Mouse (Mus musculus): Measurements from ENCODE around the gene Barhl1. TPM values are rescaled to one million over a fixed set of nuclear protein-coding genes. Genes with fewer than 3 reads are reported as not detected.

Barhl1 gene
- total and polyA plus RNA-seq, 2 experiments, result 0.32 TPM; not detected in 1

DNA sequence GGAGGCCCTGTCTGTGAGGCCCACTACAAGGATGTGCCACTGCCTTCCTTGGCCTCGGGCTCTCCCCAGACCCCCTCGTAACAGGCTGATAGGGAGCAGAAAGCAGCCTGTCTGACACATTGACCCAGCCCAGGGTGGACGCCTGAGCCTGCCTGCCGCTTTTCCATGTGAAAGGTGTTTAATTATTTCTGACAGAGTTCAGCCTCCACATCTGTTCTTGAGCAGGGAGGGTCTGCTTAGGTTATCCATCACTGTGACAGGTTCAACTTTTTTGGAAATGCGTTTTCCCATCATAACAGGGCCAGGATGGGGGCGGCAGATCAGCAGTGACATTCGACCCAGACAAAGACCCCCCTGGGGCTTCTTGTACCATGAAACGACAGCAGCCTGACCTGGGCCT is 36.5 kb upstream of the Barhl1 start:
- no peak overlapping the region for H3K4me3 ChIP-seq (ENCODE audit: insufficient read depth, low read depth, low read length)
- no peaks in the 10 kb centered on the region for H3K4me1 ChIP-seq (ENCODE audit: control insufficient read depth, insufficient read depth, low read length)
- H3K27me3 ChIP-seq (ENCODE audit: control insufficient read depth, insufficient read depth, low read length), result no peaks in the 10 kb centered on the region
- H3K36me3 ChIP-seq (ENCODE audit: control insufficient read depth, insufficient read depth, low read length), result no peaks in the 10 kb centered on the region
- WGBS, result 84% methylated on average over 8 of the region's 8 CpGs
- no peak overlapping the region for H3K9ac ChIP-seq (ENCODE audit: low read depth, low read length)
- no peak for DNase-seq (ENCODE audit: extremely low read depth, low read depth, low spot score)
- TF ChIP-seq POLR2A (IDR thresholded peaks at IDR 0.05; ENCODE audit: extremely low read depth, insufficient read depth, low read length) (no peak), CTCF (IDR thresholded peaks at IDR 0.05; ENCODE audit: low read depth, low read length) (no peak)
- no peak overlapping the region for H3K27ac ChIP-seq (replicated peaks; ENCODE audit: insufficient read depth, low read depth, low read length)
- H3K79me2 ChIP-seq (ENCODE audit: control insufficient read depth, insufficient read depth, low read length), result no peaks in the 10 kb centered on the region

DNA sequence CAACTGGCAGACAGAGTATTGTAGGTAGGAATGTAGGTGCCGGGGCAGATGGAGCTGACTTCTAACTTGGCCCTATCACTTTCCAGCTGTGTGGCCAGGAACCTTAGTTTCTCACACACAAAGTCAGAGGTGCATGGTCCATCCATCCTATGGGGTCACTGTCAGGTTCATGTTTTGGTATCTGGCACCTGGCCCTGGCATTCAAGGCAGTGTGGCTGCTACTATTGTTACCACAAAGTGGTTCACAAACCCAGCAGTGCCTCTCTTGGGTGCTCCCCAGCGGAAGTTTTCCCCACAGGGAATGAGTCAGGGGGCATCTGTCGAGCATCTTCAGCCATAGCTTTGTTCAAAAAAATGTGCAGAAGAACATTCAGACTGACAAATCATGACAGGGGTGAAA is 29.8 kb upstream of the Barhl1 start:
- Histone ChIP-seq H3K36me3 (ENCODE audit: control insufficient read depth, insufficient read depth, low read length) (no peaks in the 10 kb centered on the region), H3K4me1 (ENCODE audit: control insufficient read depth, insufficient read depth, low read length) (no peaks in the 10 kb centered on the region), H3K79me2 (ENCODE audit: control insufficient read depth, insufficient read depth, low read length) (no peaks in the 10 kb centered on the region), H3K9ac (ENCODE audit: low read depth, low read length) (no peak overlapping the region), H3K27ac (replicated peaks; ENCODE audit: insufficient read depth, low read depth, low read length) (no peak overlapping the region), H3K27me3 (ENCODE audit: control insufficient read depth, insufficient read depth, low read length) (no peaks in the 10 kb centered on the region), H3K4me3 (ENCODE audit: insufficient read depth, low read depth, low read length) (no peak overlapping the region)
- DNase-seq (ENCODE audit: extremely low read depth, low read depth, low spot score), result no peak
- TF ChIP-seq CTCF (IDR thresholded peaks at IDR 0.05; ENCODE audit: low read depth, low read length) (no peak), POLR2A (IDR thresholded peaks at IDR 0.05; ENCODE audit: extremely low read depth, insufficient read depth, low read length) (no peak)
- WGBS, result 80% methylated on average over 3 of the region's 3 CpGs

DNA sequence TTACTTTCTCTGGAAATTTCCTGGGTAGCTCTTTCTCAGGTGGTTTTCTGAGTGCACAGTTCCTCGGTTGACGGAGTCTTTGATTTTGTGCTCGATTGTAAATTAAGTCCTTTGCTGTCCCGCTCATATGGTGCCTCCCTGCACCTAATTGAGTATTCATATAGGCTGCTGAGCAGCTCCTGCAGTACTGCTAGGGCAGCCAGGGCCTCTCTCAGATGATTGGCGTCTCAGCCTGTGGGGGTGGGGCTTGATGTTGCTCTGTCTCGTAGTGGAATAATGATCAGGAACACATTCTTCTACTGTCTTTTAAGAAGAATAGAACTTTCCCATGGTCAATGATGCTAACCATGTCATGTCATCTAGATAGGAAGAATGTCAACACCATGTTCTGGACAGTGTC is 28.9 kb upstream of the Barhl1 start:
- no peaks in the 10 kb centered on the region for H3K27me3 ChIP-seq (ENCODE audit: control insufficient read depth, insufficient read depth, low read length)
- no peaks in the 10 kb centered on the region for H3K79me2 ChIP-seq (ENCODE audit: control insufficient read depth, insufficient read depth, low read length)
- no peak overlapping the region for H3K27ac ChIP-seq (replicated peaks; ENCODE audit: insufficient read depth, low read depth, low read length)
- DNase-seq (ENCODE audit: extremely low read depth, low read depth, low spot score), result no peak
- no peaks in the 10 kb centered on the region for H3K36me3 ChIP-seq (ENCODE audit: control insufficient read depth, insufficient read depth, low read length)
- H3K4me3 ChIP-seq (ENCODE audit: insufficient read depth, low read depth, low read length), result no peak overlapping the region
- TF ChIP-seq POLR2A (IDR thresholded peaks at IDR 0.05; ENCODE audit: extremely low read depth, insufficient read depth, low read length) (no peak), CTCF (IDR thresholded peaks at IDR 0.05; ENCODE audit: low read depth, low read length) (no peak)
- WGBS, result 73% methylated on average over 6 of the region's 6 CpGs
- H3K4me1 ChIP-seq (ENCODE audit: control insufficient read depth, insufficient read depth, low read length), result no peaks in the 10 kb centered on the region
- H3K9ac ChIP-seq (ENCODE audit: low read depth, low read length), result no peak overlapping the region

DNA sequence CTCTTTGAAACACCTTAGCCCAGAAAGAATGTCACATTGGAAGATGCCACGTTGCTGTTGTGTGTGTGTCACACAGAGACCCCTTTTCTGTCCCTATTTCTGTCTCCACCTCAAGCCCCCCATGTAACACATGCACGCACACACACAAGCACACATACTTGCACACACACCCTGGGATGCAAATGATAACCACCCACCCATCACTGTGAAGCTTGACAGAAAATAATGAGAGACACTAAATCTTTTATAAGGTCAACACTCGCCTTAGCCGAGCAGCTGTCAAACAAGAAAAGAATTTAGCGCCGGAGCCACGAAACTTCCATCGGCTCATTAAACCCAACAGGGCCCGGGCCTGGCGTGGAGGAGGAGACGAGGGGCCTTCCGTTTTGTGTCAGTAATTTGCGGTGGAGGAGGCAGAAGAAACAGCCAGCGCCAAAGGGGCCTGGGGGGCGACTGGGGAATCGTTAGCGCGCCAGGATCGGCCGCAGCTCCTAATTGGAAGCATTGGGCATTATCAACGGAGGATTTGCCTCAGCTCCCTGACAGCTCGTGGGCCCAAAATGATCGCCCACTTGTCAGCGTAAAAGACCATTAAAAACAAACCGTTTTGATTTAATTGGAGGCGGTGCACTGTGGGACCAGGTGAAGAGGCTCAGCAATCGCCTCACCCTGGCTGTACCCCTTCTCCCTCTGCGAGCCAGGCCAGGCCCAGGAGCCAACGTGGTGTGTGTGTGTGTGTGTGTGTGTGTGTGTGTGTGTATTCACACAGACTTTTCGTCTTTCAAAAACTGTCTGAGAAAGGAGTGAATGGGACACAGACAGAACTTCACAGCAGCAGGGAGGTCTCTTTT is 27.4 kb upstream of the Barhl1 start:
- WGBS, result 71% methylated on average over 30 of the region's 30 CpGs
- no peaks in the 10 kb centered on the region for H3K4me1 ChIP-seq (ENCODE audit: control insufficient read depth, insufficient read depth, low read length)
- H3K27ac ChIP-seq (replicated peaks; ENCODE audit: insufficient read depth, low read depth, low read length), result no peak overlapping the region
- H3K79me2 ChIP-seq (ENCODE audit: control insufficient read depth, insufficient read depth, low read length), result no peaks in the 10 kb centered on the region
- no peaks in the 10 kb centered on the region for H3K36me3 ChIP-seq (ENCODE audit: control insufficient read depth, insufficient read depth, low read length)
- no peak for DNase-seq (ENCODE audit: extremely low read depth, low read depth, low spot score)
- TF ChIP-seq CTCF (IDR thresholded peaks at IDR 0.05; ENCODE audit: low read depth, low read length) (no peak), POLR2A (IDR thresholded peaks at IDR 0.05; ENCODE audit: extremely low read depth, insufficient read depth, low read length) (no peak)
- no peak overlapping the region for H3K9ac ChIP-seq (ENCODE audit: low read depth, low read length)
- H3K27me3 ChIP-seq (ENCODE audit: control insufficient read depth, insufficient read depth, low read length), result no peaks in the 10 kb centered on the region
- no peak overlapping the region for H3K4me3 ChIP-seq (ENCODE audit: insufficient read depth, low read depth, low read length)

DNA sequence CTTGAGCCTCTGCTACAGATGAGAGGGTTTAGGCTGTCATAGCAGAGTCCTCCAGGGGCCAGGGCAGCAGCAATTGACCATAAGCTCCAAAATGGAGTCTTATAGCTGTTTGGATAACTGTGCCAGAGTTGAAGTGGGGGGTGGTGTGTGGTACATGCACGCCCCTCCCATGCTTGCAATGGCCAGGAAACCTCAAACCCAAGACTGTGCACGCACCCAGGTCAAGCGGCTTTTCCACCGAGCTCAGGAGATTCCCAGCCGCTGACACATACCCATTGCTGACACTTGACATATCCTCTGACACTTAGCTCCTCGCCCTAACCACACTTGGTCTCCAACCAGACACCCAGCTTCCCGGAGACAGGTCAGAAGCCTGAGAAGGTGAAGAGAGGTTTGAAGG is 22.5 kb upstream of the Barhl1 start:
- Histone ChIP-seq H3K9ac (ENCODE audit: low read depth, low read length) (no peak overlapping the region), H3K27me3 (ENCODE audit: control insufficient read depth, insufficient read depth, low read length) (no peaks in the 10 kb centered on the region), H3K4me3 (ENCODE audit: insufficient read depth, low read depth, low read length) (no peak overlapping the region), H3K4me1 (ENCODE audit: control insufficient read depth, insufficient read depth, low read length) (no peaks in the 10 kb centered on the region), H3K79me2 (ENCODE audit: control insufficient read depth, insufficient read depth, low read length) (no peaks in the 10 kb centered on the region), H3K36me3 (ENCODE audit: control insufficient read depth, insufficient read depth, low read length) (no peaks in the 10 kb centered on the region), H3K27ac (replicated peaks; ENCODE audit: insufficient read depth, low read depth, low read length) (no peak overlapping the region)
- WGBS, result 72% methylated on average over 7 of the region's 7 CpGs
- no peak for DNase-seq (ENCODE audit: extremely low read depth, low read depth, low spot score)
- TF ChIP-seq POLR2A (IDR thresholded peaks at IDR 0.05; ENCODE audit: extremely low read depth, insufficient read depth, low read length), result no peak
- TF ChIP-seq CTCF (IDR thresholded peaks at IDR 0.05; ENCODE audit: low read depth, low read length), result no peak

DNA sequence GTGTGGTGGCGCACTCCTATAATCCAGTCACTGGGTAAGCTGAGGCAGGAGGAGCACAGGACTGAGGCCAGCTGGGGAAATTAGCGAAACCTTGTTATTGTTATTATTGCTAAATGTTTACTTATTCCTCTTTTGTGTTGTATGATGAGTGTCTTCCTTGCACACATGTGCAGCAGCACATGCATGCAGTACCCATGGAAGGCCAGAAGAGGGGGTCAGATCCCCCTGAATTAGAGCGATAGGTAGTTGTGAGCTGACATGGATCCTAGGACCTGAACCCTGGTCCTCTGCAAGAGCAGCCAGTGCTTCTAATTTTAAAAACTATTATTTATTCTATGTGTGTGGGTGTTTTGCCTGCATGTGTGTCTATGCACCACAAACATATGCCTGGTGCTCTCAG is 14.1 kb upstream of the Barhl1 start:
- H3K4me3 ChIP-seq (ENCODE audit: insufficient read depth, low read depth, low read length), result no peak overlapping the region
- WGBS, result 94% methylated on average over 3 of the region's 3 CpGs
- H3K4me1 ChIP-seq (ENCODE audit: control insufficient read depth, insufficient read depth, low read length), result no peaks in the 10 kb centered on the region
- no peaks in the 10 kb centered on the region for H3K36me3 ChIP-seq (ENCODE audit: control insufficient read depth, insufficient read depth, low read length)
- no peak overlapping the region for H3K27ac ChIP-seq (replicated peaks; ENCODE audit: insufficient read depth, low read depth, low read length)
- TF ChIP-seq CTCF (IDR thresholded peaks at IDR 0.05; ENCODE audit: low read depth, low read length), result peak; percentile 6; the same call in 1 of the 2 replicates
- no peak for TF ChIP-seq POLR2A (IDR thresholded peaks at IDR 0.05; ENCODE audit: extremely low read depth, insufficient read depth, low read length)
- no peak overlapping the region for H3K9ac ChIP-seq (ENCODE audit: low read depth, low read length)
- H3K27me3 ChIP-seq (ENCODE audit: control insufficient read depth, insufficient read depth, low read length), result no peaks in the 10 kb centered on the region
- H3K79me2 ChIP-seq (ENCODE audit: control insufficient read depth, insufficient read depth, low read length), result no peaks in the 10 kb centered on the region
- no peak for DNase-seq (ENCODE audit: extremely low read depth, low read depth, low spot score)

All from liver, adult 2 months (tissue).